Mouse (Mus musculus) neural tube, embryonic 13.5 days (tissue): Measurements from ENCODE around the gene Cd6. TPM values are rescaled to one million over a fixed set of nuclear protein-coding genes. Genes with fewer than 3 reads are reported as not detected.

ENCODE experiments used
- ATAC-seq: fragments of 200-750 bp; cut with Nextera tagmentation; 2 replicates; pipeline ENCODE4 v1.8.0; 2017; ENCODE audit warnings: low read depth, mild to moderate bottlenecking, moderate TSS enrichment, moderate library complexity
- H3K27ac ChIP-seq: fragments of 300-500 bp; sonication (generic); replicated peaks from 2 replicates; pipeline ENCODE4 v1.5.1; 2015; ENCODE audit warnings: moderate library complexity, mild to moderate bottlenecking, inconsistent platforms
- H3K27me3 ChIP-seq: fragments of 300-500 bp; sonication (generic); 2 replicates; pipeline ENCODE4 v1.6.1; 2015; ENCODE audit warnings: mild to moderate bottlenecking, inconsistent platforms
- H3K36me3 ChIP-seq: fragments of 300-500 bp; sonication (generic); 2 replicates; pipeline ENCODE4 v1.6.1; 2015; ENCODE audit warnings: mild to moderate bottlenecking, inconsistent platforms
- H3K4me1 ChIP-seq: fragments of 300-500 bp; sonication (generic); replicated peaks from 2 replicates; pipeline ENCODE4 v1.6.1; 2015; ENCODE audit warnings: inconsistent platforms
- H3K4me2 ChIP-seq: fragments of 300-500 bp; sonication (generic); 2 replicates; pipeline ENCODE4 v1.6.1; 2015; ENCODE audit warnings: inconsistent platforms, mild to moderate bottlenecking, moderate library complexity
- H3K4me3 ChIP-seq: fragments of 300-500 bp; sonication (generic); 2 replicates; pipeline ENCODE4 v1.5.1; 2015; ENCODE audit warnings: mild to moderate bottlenecking, inconsistent platforms
- H3K9ac ChIP-seq: fragments of 300-500 bp; sonication (generic); 2 replicates; pipeline ENCODE4 v1.6.1; 2015; ENCODE audit warnings: moderate library complexity, mild to moderate bottlenecking, inconsistent platforms
- H3K9me3 ChIP-seq: fragments of 300-500 bp; sonication (generic); 2 replicates; pipeline ENCODE4 v1.6.1; 2016; ENCODE audit warnings: inconsistent platforms
- WGBS: fragments of 180-500 bp; shearing (Covaris S2); methylation state at CpG from one replicate; pipeline ENCODE4 v1.1.7; 2015; 5-methylcytosine and 5-hydroxymethylcytosine counted together
- polyA plus RNA-seq: library from polyadenylated mRNA; unstranded; fragments of >200 nt; fragmentation: Nextera tagmentation; extraction: Ambion mirVana; gene quantifications from 2 replicates; pipeline ENCODE4 v1.2.1, GENCODE M21; 2015

The Cd6 gene
- polyA plus RNA-seq, 1 experiment from 2014 or later, result not detected

DNA sequence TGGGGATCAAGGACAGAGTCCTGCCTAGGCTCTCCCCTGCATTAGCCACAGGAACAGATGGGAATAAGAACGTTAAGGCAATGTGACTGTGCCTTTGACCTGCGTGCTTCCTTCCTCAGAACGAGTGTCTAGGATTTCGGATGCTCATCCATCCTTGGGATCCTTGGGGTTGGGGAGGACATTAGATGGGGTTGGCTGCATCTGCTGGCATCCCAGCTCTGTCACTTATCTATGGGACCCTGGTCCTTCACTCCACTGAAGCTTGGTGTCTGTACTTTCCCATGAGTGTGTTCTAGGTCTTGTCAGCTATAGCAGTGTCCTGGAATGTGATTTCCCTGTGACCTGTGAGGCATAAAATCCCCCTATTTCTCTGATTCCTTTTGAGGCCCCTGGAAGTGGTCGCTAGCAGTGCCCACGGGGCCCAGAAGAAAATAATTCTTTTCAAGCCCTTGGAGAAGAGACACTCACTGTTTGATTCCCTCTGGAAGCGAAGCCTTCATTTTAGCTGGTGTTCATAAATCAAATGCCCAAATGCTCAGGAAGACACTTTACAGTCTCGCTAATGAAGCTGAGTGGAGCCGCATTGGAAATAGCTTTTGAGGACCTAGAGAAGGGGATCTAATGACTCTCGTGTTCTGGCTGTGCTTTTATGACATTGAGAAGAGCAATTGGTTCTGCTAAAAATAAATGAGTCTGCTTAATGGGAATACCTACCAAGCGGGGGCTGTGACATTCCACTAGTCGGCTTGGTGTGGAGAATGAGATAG, 60.2 kb downstream of the Cd6 start:
- peak; percentile 48; the same call in 1 of the 2 replicates for ATAC-seq
- Histone ChIP-seq H3K36me3 (no peaks in the 10 kb centered on the region), H3K27me3 (no peaks in the 10 kb centered on the region), H3K27ac (peak overlapping the region; percentile 83), H3K9me3 (no peaks in the 10 kb centered on the region), H3K4me2 (no peak overlapping the region), H3K4me3 (no peak overlapping the region), H3K9ac (no peak overlapping the region), H3K4me1 (peaks cover 20% of the 10 kb centered on the region)
- WGBS, result 29% methylated on average over 12 of the region's 12 CpGs

DNA sequence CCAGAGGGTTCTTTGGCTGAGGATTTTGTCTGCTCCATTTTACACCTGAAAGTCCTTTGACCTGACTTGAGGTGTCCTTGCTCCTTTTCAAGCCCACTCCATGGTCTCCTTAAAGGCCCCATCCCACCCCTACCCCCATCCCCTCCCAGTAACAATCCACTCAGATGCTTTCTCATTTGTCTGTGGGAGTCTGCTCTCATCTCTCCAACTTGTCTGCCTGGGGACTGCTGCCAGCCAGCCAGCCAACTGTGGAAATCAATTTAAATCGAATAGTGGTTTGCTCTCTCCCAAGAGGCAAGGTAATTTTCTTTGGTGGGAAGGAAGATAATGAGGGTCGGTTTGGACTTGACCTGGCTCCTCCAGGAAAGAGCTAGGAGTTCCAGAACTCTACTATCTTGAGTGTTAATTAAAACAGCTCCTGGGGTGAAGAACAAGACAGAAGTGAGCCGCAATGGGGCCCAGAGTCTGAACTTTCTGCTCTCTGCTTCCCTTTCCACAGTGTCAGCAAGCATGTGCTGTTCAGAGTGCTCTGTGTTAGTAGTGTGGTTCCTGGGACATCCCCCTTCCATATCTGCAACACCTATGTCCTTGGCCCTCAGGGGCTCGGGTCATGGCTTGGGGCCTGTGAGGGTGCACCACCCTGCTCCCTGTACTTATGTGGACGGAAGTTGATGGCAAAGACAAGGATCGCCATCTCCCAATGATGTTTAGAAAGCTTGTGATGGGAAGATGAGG, 61.0 kb downstream of the Cd6 start:
- Histone ChIP-seq H3K36me3 (no peaks in the 10 kb centered on the region), H3K9ac (no peak overlapping the region), H3K4me1 (peaks cover 20% of the 10 kb centered on the region), H3K27ac (peak overlapping the region; percentile 83), H3K4me2 (no peak overlapping the region), H3K27me3 (no peaks in the 10 kb centered on the region), H3K4me3 (no peak overlapping the region), H3K9me3 (no peaks in the 10 kb centered on the region)
- ATAC-seq, result peak; percentile 54; the same call in 1 of the 2 replicates
- WGBS, result 73% methylated on average over 6 of the region's 6 CpGs

DNA sequence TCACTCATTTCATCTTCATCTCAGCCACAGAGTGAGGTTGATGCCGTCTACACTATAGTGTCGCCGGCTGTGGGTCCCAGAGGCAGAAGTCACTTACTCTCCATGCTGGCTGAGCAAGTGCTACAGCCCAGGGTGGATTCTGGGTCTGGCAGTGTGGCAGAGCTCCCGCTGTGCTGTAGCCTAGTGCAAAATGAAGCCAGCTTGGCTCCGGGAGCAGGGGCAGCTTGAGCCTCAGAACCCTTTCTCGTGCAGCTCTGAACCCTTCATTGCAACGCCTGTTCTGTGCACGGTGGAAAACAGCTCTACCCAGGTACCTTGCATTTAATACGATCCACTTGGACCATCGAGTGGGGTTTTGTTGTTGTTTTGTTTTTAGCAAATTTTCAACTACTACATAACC, 62.2 kb downstream of the Cd6 start:
- Histone ChIP-seq H3K9me3 (no peaks in the 10 kb centered on the region), H3K4me3 (no peak overlapping the region), H3K4me1 (peaks cover 20% of the 10 kb centered on the region), H3K27me3 (no peaks in the 10 kb centered on the region), H3K9ac (no peak overlapping the region), H3K27ac (peak overlapping the region; percentile 71), H3K36me3 (no peaks in the 10 kb centered on the region), H3K4me2 (no peak overlapping the region)
- WGBS, result 89% methylated on average over 10 of the region's 10 CpGs
- no peak for ATAC-seq

DNA sequence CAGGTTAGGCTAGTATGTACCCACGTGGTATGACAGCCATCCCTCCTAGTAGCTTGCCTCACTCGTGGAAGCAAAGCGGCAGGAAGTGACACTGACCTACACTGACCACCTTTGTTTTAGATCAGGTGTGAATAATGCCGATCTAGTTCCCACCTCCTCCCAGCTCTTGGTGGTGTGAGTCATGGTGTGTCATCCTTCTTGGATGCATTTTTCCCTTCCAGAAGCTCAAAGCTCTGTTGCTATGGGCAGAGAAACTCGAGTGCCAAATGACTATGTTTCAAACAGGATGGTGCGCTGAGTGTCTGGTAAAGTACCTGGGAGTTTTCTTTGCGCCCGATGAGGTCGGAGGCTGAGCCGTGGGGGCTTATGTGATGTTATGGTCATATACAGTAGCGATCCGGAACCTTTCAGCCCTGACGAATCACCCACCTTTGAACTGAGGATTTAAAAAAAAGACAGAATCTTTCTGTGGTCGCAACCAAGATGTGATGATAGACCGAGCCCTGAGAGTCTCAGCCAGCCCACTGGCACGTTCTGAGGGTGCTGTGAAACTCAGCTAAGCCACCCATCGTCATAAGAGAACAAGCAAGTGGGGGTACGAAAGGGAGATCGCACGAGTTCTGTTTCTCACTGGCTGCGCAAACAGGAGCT, 66.4 kb downstream of the Cd6 start:
- WGBS, result 85% methylated on average over 21 of the region's 21 CpGs
- H3K9me3 ChIP-seq, result no peaks in the 10 kb centered on the region
- no peak overlapping the region for H3K4me2 ChIP-seq
- no peaks in the 10 kb centered on the region for H3K27me3 ChIP-seq
- no peak overlapping the region for H3K27ac ChIP-seq
- ATAC-seq, result no peak
- H3K4me1 ChIP-seq, result peaks cover 8% of the 10 kb centered on the region
- H3K36me3 ChIP-seq, result no peaks in the 10 kb centered on the region
- H3K4me3 ChIP-seq, result no peak overlapping the region
- H3K9ac ChIP-seq, result no peak overlapping the region

DNA sequence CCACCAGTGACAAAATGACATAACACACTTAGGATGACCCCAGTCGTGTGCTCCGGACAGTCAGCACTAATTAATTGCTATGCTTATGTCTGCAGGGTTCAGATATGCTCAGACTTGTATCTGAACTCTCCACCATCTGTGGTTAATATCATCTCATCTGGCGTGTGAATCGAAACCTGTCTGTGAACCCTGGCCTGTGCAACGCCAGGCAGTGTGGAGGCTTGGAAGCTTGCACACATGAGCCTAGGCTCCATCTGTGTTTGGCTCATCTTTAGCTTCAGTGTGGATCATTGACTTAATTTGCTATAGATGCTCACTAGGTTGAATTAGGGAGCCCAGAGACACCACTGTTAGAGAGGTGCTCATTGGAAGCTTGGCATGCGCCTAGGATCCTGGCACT, 67.4 kb downstream of the Cd6 start:
- WGBS, result 84% methylated on average over 6 of the region's 6 CpGs
- no peak for ATAC-seq
- peaks cover 10% of the 10 kb centered on the region for H3K4me1 ChIP-seq

DNA sequence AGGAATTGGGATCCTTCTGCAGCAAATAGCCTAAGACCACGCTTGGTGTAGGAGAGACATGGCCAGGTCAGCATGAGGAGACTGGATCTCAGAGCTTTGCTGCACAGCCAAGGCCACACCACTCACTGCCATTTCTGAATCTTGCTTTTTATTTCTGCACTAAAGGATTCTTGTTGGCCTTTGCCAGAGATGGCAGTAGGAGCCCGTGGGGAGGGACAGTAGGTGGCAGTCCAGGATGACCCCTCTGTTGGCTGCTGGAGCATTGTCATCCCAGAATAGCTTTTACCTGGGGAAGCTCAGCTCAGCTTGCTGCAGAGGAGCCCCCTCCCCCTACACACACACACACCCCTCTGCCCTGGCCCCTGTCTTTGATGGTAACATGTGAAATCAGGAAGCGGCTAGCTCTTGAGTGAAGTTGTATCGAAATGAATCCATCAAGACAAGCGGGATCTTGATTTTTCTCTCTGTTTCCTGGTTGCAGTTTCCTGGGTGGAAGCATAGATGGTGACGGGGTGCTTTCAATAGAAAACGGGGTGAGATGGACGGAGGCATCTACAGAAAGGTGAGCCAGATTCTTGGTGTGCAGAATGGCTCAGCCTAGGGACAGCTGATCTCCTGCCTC, 68.0 kb downstream of the Cd6 start:
- no peak overlapping the region for H3K9ac ChIP-seq
- no peak overlapping the region for H3K27ac ChIP-seq
- ATAC-seq, result no peak
- H3K9me3 ChIP-seq, result no peaks in the 10 kb centered on the region
- no peaks in the 10 kb centered on the region for H3K36me3 ChIP-seq
- H3K27me3 ChIP-seq, result no peaks in the 10 kb centered on the region
- 89% methylated on average over 8 of the region's 8 CpGs for WGBS
- no peak overlapping the region for H3K4me2 ChIP-seq
- peaks cover 10% of the 10 kb centered on the region for H3K4me1 ChIP-seq
- no peak overlapping the region for H3K4me3 ChIP-seq

More for the DNA sequence above, 67.4 kb downstream of the Cd6 start:
- no peak overlapping the region for H3K4me3 ChIP-seq
- H3K4me2 ChIP-seq, result no peak overlapping the region
- H3K9me3 ChIP-seq, result no peaks in the 10 kb centered on the region
- no peak overlapping the region for H3K9ac ChIP-seq
- H3K36me3 ChIP-seq, result no peaks in the 10 kb centered on the region
- H3K27ac ChIP-seq, result no peak overlapping the region
- H3K27me3 ChIP-seq, result no peaks in the 10 kb centered on the region

DNA sequence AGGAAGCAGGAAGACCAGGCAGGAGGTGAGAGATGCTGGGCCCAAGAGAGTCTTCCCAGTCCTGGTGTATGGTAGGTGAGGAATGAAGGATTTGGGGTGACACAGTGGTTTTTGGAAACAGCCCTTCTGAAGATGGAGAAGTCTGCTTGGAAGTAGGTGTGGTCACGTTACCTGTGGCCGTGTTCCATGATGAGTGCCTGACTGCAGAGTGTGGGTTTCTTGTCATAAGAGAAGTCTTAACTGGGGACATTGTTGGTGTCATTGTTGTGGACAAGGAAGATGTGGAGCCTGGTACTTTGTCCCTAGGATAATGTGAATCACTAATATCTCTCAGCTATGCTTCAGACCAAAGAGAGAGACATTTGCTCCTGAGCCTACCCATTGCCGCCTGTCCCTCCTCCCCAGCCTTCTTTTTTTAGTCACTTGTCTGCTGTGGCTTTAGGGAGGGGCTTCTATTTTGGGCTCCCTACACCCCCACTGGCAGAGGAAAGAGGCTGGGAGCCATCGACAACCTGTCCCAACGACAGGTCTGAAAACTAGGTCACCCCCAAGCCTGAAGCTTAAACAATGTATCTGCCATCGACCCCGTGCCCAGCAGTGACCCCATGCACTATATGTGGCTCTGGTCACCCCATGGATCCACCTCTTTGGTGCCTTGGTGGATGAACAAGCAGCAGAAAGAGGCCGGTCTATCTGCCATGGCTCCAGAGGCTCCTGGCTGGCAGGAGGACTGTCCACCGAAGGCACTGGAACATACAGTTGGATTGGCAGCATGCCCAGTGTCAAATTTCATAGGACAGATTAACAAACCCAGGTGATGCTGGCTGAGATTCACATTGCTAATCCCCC, 69.7 kb downstream of the Cd6 start:
- 89% methylated on average over 9 of the region's 9 CpGs for WGBS
- Histone ChIP-seq H3K27ac (no peak overlapping the region), H3K4me3 (no peak overlapping the region), H3K9me3 (no peaks in the 10 kb centered on the region), H3K4me2 (no peak overlapping the region), H3K27me3 (no peaks in the 10 kb centered on the region), H3K4me1 (peaks cover 10% of the 10 kb centered on the region), H3K36me3 (no peaks in the 10 kb centered on the region), H3K9ac (no peak overlapping the region)
- ATAC-seq, result no peak

DNA sequence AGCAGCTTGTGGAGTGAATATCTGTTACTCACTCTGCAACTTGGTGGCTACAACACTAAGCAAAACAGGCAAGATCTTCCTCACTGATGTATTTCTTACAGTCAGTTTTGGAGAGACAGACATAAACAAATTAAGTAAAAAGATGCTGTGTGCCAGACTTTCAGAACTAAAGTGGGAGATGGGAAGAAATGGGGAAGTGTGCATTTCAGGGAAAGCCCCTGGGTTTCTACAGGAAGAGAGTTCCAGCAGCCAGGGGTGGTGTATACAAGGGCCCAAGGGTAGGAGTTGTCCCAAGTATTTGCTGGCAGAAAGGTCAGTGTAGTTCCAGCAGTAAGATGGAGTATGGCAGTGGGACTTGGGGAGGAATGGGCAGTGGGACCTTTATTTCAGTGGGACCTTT, 70.3 kb downstream of the Cd6 start:
- no peaks in the 10 kb centered on the region for H3K9me3 ChIP-seq
- no peak overlapping the region for H3K4me2 ChIP-seq
- ATAC-seq, result no peak

DNA sequence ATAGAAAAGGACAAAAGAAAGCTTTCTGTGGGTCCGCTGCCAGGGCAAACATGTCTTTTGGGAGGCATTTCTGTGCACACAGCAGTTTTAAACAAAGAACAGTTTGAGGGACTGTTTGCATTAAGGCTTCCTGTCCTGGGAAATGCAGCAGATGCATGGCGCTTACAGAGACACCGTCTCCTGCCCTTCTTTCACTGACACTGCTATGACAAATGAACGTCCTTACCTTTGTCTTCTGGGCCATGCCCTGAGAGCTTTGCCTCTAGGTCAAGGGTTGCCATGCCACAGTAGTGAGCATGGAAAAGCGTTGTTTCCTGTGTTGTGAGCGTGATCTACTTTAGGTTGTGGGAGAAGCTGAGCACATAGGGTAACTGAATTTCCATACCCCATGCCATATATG, 71.2 kb downstream of the Cd6 start:
- no peak overlapping the region for H3K4me3 ChIP-seq
- H3K4me1 ChIP-seq, result peaks cover 10% of the 10 kb centered on the region
- H3K27ac ChIP-seq, result no peak overlapping the region
- H3K27me3 ChIP-seq, result no peaks in the 10 kb centered on the region
- no peak for ATAC-seq
- no peaks in the 10 kb centered on the region for H3K36me3 ChIP-seq
- no peak overlapping the region for H3K9ac ChIP-seq
- WGBS, result 38% methylated on average over 6 of the region's 6 CpGs
- H3K4me2 ChIP-seq, result no peak overlapping the region
- H3K9me3 ChIP-seq, result no peaks in the 10 kb centered on the region

More for the DNA sequence above, 70.3 kb downstream of the Cd6 start:
- Histone ChIP-seq H3K27ac (no peak overlapping the region), H3K4me1 (peaks cover 10% of the 10 kb centered on the region), H3K4me3 (no peak overlapping the region), H3K9ac (no peak overlapping the region), H3K36me3 (no peaks in the 10 kb centered on the region), H3K27me3 (no peaks in the 10 kb centered on the region)

DNA sequence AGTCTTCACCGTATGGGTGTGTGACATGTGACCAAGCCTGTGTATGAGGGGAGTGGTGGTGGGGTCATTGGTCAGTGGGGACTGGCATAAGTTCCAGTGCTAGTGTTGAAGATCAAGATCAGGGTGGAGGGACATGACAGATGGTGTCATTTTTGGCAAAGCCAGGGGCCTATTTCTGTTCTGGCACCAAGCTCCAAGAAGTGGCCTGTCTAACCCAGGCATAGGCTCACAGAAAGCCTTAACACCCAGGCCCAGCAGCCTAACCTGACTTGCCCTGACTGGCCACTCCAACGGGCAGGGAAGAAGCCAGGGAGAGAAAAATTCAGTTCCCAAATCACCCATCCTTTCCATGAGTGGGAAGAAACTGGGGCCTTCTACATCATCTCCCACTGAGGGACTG, 72.3 kb downstream of the Cd6 start:
- H3K9me3 ChIP-seq, result no peaks in the 10 kb centered on the region
- no peak for ATAC-seq
- no peak overlapping the region for H3K4me3 ChIP-seq
- 85% methylated on average over 2 of the region's 2 CpGs for WGBS
- no peaks in the 10 kb centered on the region for H3K36me3 ChIP-seq
- no peak overlapping the region for H3K9ac ChIP-seq
- no peak overlapping the region for H3K4me2 ChIP-seq
- H3K27ac ChIP-seq, result no peak overlapping the region
- peaks cover 10% of the 10 kb centered on the region for H3K4me1 ChIP-seq
- H3K27me3 ChIP-seq, result no peaks in the 10 kb centered on the region

DNA sequence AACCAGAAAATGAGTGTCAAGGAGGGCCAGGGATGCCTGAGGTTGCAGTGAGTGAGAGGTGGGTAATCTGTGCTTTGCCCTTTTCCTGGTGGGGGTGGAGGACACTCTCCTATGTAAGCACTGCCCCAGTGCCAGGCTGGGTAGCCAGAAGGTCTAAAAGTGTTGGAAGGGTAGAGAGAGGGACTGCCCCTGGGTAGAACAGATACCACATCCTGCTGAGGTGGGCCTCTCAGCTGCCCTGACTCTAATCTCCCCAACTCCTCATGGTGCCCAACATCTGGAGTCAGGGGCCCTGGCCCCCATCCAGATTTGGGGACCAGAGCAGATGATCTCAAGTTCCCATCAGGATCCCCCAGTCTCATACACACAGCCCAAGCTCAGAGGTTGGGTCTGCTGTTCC, 72.7 kb downstream of the Cd6 start:
- no peaks in the 10 kb centered on the region for H3K27me3 ChIP-seq
- H3K4me1 ChIP-seq, result peaks cover 10% of the 10 kb centered on the region
- ATAC-seq, result no peak
- H3K27ac ChIP-seq, result no peak overlapping the region
- H3K4me2 ChIP-seq, result no peak overlapping the region
- H3K4me3 ChIP-seq, result no peak overlapping the region
- H3K9me3 ChIP-seq, result no peaks in the 10 kb centered on the region
- H3K36me3 ChIP-seq, result no peaks in the 10 kb centered on the region
- no peak overlapping the region for H3K9ac ChIP-seq
